Mouse (Mus musculus) brain, adult 2 months (tissue): ENCODE results near the gene Apoe.
A peak's percentile ranks its signal among the peaks of the same experiment; 100 is the strongest.

Source experiments
- DNase-seq: peaks from one replicate; pipeline ENCODE4 v3.0.0; 2011; ENCODE audit warnings: low read depth, low spot score

Apoe gene

DNA sequence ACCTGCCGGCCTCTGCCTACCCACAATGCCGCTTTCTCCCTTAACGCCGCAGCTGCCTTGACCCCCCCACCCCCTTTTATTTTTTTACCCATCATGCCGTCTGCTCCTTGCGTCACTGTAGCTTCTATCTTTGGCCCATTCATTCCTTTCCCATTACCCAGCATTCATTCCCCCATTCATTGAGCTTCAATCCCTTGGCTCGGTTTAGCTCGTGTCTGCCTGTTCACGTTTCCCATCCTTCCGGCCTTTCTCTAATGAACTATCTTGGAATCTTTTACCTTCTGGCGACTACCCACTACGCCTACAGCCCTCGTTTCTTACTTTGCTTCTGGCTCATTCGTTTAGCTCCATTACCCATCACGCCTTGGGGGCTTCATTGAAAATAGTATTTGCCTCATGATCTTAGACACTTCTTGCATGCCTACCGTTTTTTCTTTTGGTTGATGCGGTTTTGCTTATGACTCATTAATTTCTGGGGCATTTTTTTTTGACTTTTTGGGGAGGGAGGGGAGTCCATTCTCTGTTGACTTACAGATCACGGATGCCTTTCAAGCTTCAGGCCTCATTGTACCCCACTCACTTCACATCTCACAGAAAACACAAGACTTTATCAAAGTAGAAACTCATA is 17.2 kb upstream of the Apoe start:
- no peak for DNase-seq

DNA sequence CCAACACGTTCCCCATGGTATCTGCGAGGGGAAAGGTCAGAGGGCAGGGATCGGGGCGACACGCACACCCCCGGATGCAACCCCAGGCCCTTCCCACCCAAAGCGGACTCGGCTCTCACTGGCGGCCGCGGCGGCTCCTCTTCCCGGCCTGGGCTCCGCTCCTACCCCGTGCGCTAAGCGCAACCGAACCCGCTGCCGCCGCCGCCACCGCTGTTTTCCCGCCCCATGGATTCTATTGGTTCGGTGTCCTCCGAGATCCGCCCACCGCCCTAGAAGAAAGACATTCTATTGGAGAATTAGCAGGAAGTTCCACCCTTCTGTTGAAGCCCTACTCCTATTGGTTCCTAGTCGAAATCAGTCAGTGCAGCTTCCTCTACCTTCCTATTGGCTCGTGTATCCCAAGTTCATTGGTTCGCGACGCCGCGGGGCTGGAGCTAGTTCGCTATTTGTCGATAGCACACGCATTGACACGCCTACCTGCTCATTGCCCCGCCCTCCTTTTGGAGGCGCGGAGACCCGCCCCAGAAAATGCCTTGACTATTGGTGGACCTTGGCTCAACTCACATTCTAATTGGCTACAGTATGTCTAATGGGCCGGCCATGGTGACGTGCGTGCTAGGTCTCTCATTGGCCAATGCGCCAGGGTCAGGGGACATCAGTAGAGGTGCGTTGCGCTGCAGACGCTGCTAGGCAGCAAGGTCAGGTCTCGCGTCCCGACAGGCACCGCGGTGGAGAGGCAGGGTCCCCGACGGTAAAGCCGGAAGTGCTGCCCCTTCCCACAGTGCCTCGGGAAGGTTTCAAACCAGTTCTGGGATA is 16.5 kb upstream of the Apoe start, which contains the start of gene Tomm40:
Tomm40 (minus strand) TSS at position 200 of the 816 bp plus-strand sequence.
- DNase-seq = peak; percentile 100

DNA sequence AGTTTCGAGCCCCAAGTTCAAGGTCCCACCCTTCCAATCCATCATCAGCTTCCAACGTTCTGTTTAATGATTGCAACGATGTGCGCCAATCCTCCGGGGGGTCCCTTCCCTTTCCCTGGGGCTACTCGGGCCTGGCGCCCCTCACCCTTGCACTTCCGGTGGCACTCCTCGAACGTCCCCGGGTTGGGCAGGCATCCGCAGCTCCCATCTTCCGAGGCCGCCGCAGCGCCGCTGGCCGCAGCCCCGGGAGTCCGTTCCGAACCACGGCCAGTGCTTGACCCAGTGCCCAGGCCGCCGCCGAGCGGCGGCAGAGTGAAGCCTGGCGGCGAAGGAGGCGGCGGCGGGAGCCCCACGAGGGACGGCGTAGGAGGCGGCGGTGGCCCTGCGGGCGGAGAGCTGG is 15.8 kb upstream of the Apoe start:
- no peak for DNase-seq

DNA sequence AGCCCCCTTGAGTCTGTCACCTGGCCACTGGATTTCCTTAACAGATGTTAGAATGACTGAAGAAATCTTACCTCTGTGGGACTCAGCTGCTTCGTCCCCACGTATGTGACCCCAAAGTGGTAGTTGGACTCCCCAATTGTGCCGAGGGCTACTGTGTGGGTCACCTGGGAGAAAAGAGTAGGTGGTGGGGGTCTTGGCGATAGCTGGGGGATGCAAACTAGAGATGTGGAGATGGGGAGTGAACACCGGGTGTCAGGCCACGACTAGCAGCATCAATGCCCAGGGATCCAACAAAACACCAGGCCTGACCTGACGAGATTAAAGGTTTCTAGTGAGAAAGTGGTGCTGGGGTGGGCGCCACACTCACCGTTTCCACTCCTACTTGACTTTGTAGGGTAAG is 14.6 kb upstream of the Apoe start:
- DNase-seq = no peak

GRCm38 (mm10) chr7:19713196-19713595 is 14.2 kb upstream of the Apoe start:
- peak; percentile 53 for DNase-seq

- peak; percentile 45 for DNase-seq
Observed at GRCm38 (mm10) chr7:19712414-19712813, 13.4 kb upstream of the Apoe start.

- no peak for DNase-seq
Observed at GRCm38 (mm10) chr7:19710650-19711049, 11.7 kb upstream of the Apoe start.

GRCm38 (mm10) chr7:19705271-19705670 is 6.3 kb upstream of the Apoe start:
- DNase-seq = no peak

DNA sequence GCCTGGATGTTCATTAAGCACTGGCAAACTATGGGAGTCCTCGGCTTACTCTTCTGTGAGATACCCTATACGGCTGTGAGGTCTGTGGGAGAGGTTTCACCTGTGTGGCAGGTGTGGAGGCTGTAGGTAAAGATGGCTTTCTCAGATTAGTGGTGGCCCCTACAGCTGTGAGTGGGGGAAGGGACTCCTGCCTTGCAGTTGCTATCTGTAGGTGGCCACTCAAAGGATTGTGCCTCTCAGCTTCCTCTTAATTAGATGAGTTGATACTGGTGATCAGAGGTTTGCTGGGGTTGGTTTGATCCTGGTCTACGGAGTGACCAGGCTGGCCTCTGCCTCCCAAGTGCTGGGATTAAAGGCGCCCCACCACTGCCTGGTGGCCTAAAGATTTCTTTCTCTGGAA is 5.5 kb upstream of the Apoe start:
- DNase-seq = no peak

GRCm38 (mm10) chr7:19702859-19703555 is 4.0 kb upstream of the Apoe start:
- no peak for DNase-seq

DNA sequence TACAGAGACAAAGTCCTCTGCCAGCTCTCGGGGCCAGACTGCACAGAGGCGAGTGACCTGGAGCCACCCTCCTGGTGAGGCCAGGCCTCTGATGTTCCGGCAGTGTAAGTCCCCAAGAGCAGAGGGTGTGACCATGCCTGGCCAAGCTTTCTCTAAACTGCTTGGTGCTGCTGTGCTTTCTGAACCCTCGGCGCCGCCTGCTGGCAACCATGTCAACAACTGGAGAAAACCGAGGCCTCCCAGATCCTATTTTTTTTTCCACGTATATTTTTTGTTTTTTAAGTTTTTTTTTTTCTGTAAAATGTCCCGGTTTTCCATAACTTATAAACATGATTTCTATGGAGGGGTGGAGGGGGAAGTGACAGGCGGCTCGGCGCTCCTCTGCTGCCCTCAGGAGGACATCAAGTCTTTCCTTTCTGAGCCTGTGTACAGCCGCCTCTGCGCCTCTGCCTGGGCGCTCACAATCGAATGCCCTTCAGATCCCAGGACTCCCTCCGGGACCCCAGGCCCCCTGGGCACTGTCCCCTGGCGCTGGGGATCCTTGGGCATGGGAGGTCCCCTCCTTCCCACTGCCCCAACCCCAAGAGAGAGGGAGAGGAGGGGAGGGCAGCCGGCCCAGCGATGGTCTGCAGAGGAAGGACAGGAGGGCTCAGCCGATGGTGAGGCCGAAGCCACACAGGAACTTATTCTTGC is 2.2 kb upstream of the Apoe start:
- peak; percentile 76 for DNase-seq

GRCm38 (mm10) chr7:19700299-19701068 is 1.5 kb upstream of the Apoe start:
- DNase-seq = no peak

GRCm38 (mm10) chr7:19699827-19700148 is 800 bp upstream of the Apoe start:
- no peak for DNase-seq

DNA sequence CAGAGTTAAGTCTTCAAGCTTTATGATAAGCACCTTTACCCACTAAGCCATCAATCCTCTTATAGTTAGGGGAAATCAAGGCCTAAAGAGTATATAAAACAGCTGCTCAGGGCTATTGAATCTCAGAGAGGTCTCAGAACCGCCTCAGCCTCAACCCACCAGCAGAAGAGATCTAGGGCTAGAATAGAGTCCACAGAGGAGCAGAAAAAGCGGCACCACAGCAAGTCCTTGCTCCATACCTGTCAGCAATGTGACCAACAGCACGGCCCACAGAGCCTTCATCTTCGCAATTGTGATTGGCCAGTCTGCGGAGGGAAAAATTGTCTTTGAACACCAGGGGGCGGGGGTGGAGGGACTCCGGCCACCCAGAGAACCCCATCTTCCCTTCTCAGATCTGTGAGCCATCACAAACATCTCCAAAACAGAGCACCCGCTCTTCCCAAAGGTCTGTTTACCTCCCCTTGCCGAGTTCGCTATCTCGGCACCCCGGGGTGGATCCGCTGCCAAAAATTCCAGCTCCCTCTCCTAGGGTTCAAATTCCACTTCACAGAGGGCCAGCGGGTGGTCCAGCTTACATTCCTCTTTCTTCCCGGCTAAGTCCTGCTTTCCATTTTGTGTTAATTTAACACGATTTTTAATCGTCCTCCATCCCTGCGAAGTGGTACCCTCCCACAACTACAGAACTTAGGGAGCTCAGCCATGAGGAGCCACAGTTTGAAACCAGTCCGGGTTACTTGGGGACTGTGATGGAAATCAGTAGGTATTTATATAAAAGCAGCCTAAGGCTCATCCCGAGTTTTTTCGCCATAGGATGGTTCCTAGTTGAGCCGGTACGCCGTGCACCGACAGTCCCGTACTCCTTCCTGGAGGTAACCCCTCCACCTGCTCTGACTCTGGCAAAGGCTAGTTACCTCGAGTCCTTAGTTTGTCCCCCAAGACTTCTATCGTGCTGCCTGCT is 760 bp downstream of the Apoe start:
- DNase-seq = peak; percentile 23

DNA sequence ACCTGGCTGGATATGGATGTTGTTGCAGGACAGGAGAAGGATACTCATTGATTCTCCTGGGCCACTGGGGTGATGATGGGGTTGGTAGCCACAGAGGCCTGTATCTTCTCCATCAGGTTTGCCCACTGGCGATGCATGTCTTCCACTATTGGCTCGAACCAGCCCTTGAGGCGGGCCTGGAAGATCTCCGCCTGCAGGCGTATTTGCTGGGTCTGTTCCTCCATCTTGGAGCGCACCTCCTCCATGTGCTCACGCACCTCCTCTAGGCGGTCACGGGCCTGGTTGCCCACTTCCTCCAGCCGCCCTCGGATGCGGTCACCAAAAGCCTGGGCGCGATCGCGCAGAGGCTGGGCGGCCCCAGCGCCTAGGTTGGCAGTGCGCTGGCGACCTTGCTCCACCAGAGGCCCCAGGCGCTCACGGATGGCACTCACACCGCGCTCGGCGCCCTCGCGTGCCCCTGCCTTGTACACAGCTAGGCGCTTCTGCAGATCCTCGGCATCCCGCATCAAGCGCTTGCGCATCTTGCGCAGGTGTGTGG is 2.6 kb downstream of the Apoe start:
- no peak for DNase-seq

DNA sequence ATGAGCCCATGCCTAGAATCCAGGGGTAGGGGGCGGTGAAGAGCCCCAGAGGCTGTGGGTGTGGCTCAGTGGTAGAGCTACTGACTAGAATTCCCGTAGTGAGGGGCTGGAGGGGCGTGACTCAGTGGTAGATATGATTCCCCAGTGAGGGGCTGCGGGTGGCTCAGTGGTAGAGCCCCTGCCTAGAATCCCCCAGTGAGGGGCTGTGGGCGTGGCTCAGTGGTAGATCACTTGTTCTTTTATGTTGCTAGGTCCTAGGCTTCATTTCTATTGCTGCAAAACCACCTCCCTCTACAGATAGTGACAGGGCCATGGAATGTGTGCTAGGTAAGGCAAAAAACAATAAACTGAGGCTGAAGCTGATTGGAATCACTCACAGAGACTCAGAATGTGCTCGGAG is 3.1 kb downstream of the Apoe start:
- no peak for DNase-seq

- DNase-seq = no peak
Observed at GRCm38 (mm10) chr7:19695213-19695594, 3.8 kb downstream of the Apoe start.

DNA sequence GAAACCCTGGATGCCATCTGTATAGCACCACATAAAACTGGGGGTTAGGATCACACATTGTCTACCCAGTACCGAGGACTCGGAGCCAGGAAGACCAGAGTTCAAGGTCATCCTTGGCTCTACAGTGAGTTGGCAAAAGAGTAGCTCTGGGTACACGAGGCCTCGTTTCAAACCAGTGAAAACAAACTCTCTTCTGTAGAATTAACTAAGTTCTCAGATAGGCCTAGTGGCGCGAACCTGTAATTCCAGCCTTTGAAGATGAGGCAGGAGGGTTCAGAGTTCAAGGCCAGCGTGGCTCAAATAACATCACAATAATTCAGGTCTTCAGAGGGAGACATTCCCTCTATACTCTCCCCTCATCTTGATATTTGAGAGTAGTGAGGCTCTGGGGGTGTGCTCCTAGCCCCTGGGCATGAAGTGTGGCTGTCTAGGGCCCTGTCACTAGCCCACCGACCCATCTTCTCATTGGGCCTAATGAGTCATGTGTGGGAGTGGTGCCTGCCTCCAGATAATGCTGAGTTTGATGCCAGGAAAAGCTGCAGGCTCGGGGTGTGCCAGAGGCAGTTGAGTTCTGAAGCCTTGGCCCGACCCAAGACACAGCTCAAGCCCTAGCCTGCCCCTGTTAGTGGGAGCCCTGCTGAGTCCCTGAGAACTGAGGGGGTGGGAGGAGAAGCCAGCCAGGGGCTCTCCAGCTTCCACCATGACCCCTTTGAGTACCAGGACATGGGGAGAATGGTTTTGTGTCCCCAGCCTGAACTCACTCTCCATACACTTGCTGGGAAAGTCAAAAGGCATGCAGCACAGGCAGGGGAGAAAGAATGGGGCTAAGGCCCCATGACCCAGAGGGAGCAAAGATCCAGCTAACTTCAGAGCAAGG is 4.4 kb downstream of the Apoe start:
- DNase-seq = no peak

GRCm38 (mm10) chr7:19693421-19693820 is 5.6 kb downstream of the Apoe start:
- DNase-seq = peak; percentile 82
